Mouse (Mus musculus): Measurements from ENCODE around the gene Madd. TPM values are rescaled to one million over a fixed set of nuclear protein-coding genes. Genes with fewer than 3 reads are reported as not detected.

Gene Madd
- polyA plus RNA-seq, 1 experiment from 2014 or later = 3.1 TPM

- Histone ChIP-seq H3K4me3 (ENCODE audit: low read depth, low read length) (no peak overlapping the region), H3K27me3 (replicated peaks; ENCODE audit: control insufficient read depth, insufficient read depth, low read length) (no peaks in the 10 kb centered on the region), H3K4me2 (replicated peaks; ENCODE audit: low read depth) (no peak overlapping the region), H3K9me3 (ENCODE audit: control insufficient read depth) (no peaks in the 10 kb centered on the region), H3K9ac (ENCODE audit: low read depth, low read length) (no peak overlapping the region), H3K4me1 (replicated peaks; ENCODE audit: control insufficient read depth, insufficient read depth, low read length) (no peaks in the 10 kb centered on the region), H3K27ac (ENCODE audit: low read depth, low read length) (no peak overlapping the region), H3K36me3 (ENCODE audit: control insufficient read depth, insufficient read depth) (no peaks in the 10 kb centered on the region)
- no peak for ATAC-seq
- TF ChIP-seq CTCF (IDR thresholded peaks at IDR 0.05; ENCODE audit: low read depth) = no peak
- 53% methylated on average over 6 of the region's 6 CpGs for WGBS
These were observed 93.4 kb downstream of the Madd start for GRCm38 (mm10) chr2:91090208-91090607.

- H3K4me3 ChIP-seq (ENCODE audit: low read depth, low read length) = no peak overlapping the region
- no peak for TF ChIP-seq CTCF (IDR thresholded peaks at IDR 0.05; ENCODE audit: low read depth)
- WGBS = 76% methylated on average over 9 of the region's 9 CpGs
- H3K4me2 ChIP-seq (replicated peaks; ENCODE audit: low read depth) = no peak overlapping the region
- H3K27ac ChIP-seq (ENCODE audit: low read depth, low read length) = no peak overlapping the region
- no peak for ATAC-seq
- H3K9ac ChIP-seq (ENCODE audit: low read depth, low read length) = no peak overlapping the region
- no peaks in the 10 kb centered on the region for H3K4me1 ChIP-seq (replicated peaks; ENCODE audit: control insufficient read depth, insufficient read depth, low read length)
- H3K9me3 ChIP-seq (ENCODE audit: control insufficient read depth) = no peaks in the 10 kb centered on the region
- H3K27me3 ChIP-seq (replicated peaks; ENCODE audit: control insufficient read depth, insufficient read depth, low read length) = no peaks in the 10 kb centered on the region
- H3K36me3 ChIP-seq (ENCODE audit: control insufficient read depth, insufficient read depth) = no peaks in the 10 kb centered on the region
These were observed 94.7 kb downstream of the Madd start for GRCm38 (mm10) chr2:91088987-91089386.

- TF ChIP-seq CTCF (IDR thresholded peaks at IDR 0.05; ENCODE audit: low read depth) = no peak
- Histone ChIP-seq H3K4me1 (replicated peaks; ENCODE audit: control insufficient read depth, insufficient read depth, low read length) (no peaks in the 10 kb centered on the region), H3K9ac (ENCODE audit: low read depth, low read length) (no peak overlapping the region), H3K4me3 (ENCODE audit: low read depth, low read length) (no peak overlapping the region), H3K27ac (ENCODE audit: low read depth, low read length) (no peak overlapping the region), H3K9me3 (ENCODE audit: control insufficient read depth) (no peaks in the 10 kb centered on the region), H3K4me2 (replicated peaks; ENCODE audit: low read depth) (no peak overlapping the region), H3K27me3 (replicated peaks; ENCODE audit: control insufficient read depth, insufficient read depth, low read length) (no peaks in the 10 kb centered on the region), H3K36me3 (ENCODE audit: control insufficient read depth, insufficient read depth) (no peaks in the 10 kb centered on the region)
- no peak for ATAC-seq
- WGBS = 84% methylated on average over 9 of the region's 9 CpGs
These were observed 96.2 kb downstream of the Madd start for GRCm38 (mm10) chr2:91087453-91087852.

Other genes starting within 250 kb of the Madd start
- 34.9 and 41.0 TPM in 2 replicates for gene Celf1, start 243.5 kb downstream of the Madd start, polyA plus RNA-seq (2015; fragmentation: Nextera tagmentation; extraction: Ambion mirVana)
- 0.50 and 0.55 TPM in 2 replicates for gene Rapsn, start 148.2 kb downstream of the Madd start, polyA plus RNA-seq (2015; fragmentation: Nextera tagmentation; extraction: Ambion mirVana)
- gene Psmc3, start 129.8 kb downstream of the Madd start, polyA plus RNA-seq (2015; fragmentation: Nextera tagmentation; extraction: Ambion mirVana) = 155 and 163 TPM in 2 replicates
- 12.6 and 15.0 TPM in 2 replicates for gene Slc39a13, start 113.4 kb downstream of the Madd start, polyA plus RNA-seq (2015; fragmentation: Nextera tagmentation; extraction: Ambion mirVana)
- 5.1 and 7.3 TPM in 2 replicates for gene Spi1, start 101.4 kb downstream of the Madd start, polyA plus RNA-seq (2015; fragmentation: Nextera tagmentation; extraction: Ambion mirVana)
- gene Mybpc3, start 65.7 kb downstream of the Madd start, polyA plus RNA-seq (2015; fragmentation: Nextera tagmentation; extraction: Ambion mirVana) = not detected in 2 replicates
- gene Nr1h3, start 19.0 kb upstream of the Madd start, polyA plus RNA-seq (2015; fragmentation: Nextera tagmentation; extraction: Ambion mirVana) = 22.7 TPM in 2 replicates
- 20.4 and 20.5 TPM in 2 replicates for gene Acp2, start 19.0 kb upstream of the Madd start, polyA plus RNA-seq (2015; fragmentation: Nextera tagmentation; extraction: Ambion mirVana)
- gene Ddb2, start 53.1 kb upstream of the Madd start, polyA plus RNA-seq (2015; fragmentation: Nextera tagmentation; extraction: Ambion mirVana) = 4.4 and 6.1 TPM in 2 replicates
- gene Pacsin3, start 72.1 kb upstream of the Madd start, polyA plus RNA-seq (2015; fragmentation: Nextera tagmentation; extraction: Ambion mirVana) = 6.5 and 7.3 TPM in 2 replicates
- 37.6 and 39.0 TPM in 2 replicates for gene Arfgap2, start 81.1 kb upstream of the Madd start, polyA plus RNA-seq (2015; fragmentation: Nextera tagmentation; extraction: Ambion mirVana)

Data from intestine, postnatal 0 days (tissue).